Mouse (Mus musculus): ENCODE measurements around the gene Nlgn1. TPM values are rescaled to one million over a fixed set of nuclear protein-coding genes. Genes with fewer than 3 reads are reported as not detected.

Gene Nlgn1
- polyA plus RNA-seq, 1 experiment from 2014 or later = 0.86 TPM

GRCm38 (mm10) chr3:25675069-25675468 lies 657.2 kb downstream of the Nlgn1 start:
- Histone ChIP-seq H3K27me3 (replicated peaks; ENCODE audit: control insufficient read depth, insufficient read depth, low read length) (no peaks in the 10 kb centered on the region), H3K27ac (ENCODE audit: low read depth, low read length) (no peak overlapping the region), H3K36me3 (ENCODE audit: control insufficient read depth, insufficient read depth) (no peaks in the 10 kb centered on the region), H3K9ac (ENCODE audit: low read depth, low read length) (no peak overlapping the region), H3K4me2 (replicated peaks; ENCODE audit: low read depth) (no peak overlapping the region), H3K4me1 (replicated peaks; ENCODE audit: control insufficient read depth, insufficient read depth, low read length) (no peaks in the 10 kb centered on the region), H3K4me3 (ENCODE audit: low read depth, low read length) (no peak overlapping the region), H3K9me3 (ENCODE audit: control insufficient read depth) (no peaks in the 10 kb centered on the region)
- 54% methylated on average over 3 of the region's 3 CpGs for WGBS
- peak; percentile 71 for TF ChIP-seq CTCF (IDR thresholded peaks at IDR 0.05; ENCODE audit: low read depth)
- no peak for ATAC-seq

- TF ChIP-seq CTCF (IDR thresholded peaks at IDR 0.05; ENCODE audit: low read depth) = no peak
- H3K4me1 ChIP-seq (replicated peaks; ENCODE audit: control insufficient read depth, insufficient read depth, low read length) = no peaks in the 10 kb centered on the region
- no peak overlapping the region for H3K4me2 ChIP-seq (replicated peaks; ENCODE audit: low read depth)
- ATAC-seq = no peak
- H3K9me3 ChIP-seq (ENCODE audit: control insufficient read depth) = no peaks in the 10 kb centered on the region
- H3K27ac ChIP-seq (ENCODE audit: low read depth, low read length) = no peak overlapping the region
- no peak overlapping the region for H3K9ac ChIP-seq (ENCODE audit: low read depth, low read length)
- 47% methylated on average over 5 of the region's 5 CpGs for WGBS
- H3K36me3 ChIP-seq (ENCODE audit: control insufficient read depth, insufficient read depth) = no peaks in the 10 kb centered on the region
- H3K27me3 ChIP-seq (replicated peaks; ENCODE audit: control insufficient read depth, insufficient read depth, low read length) = no peaks in the 10 kb centered on the region
- no peak overlapping the region for H3K4me3 ChIP-seq (ENCODE audit: low read depth, low read length)
Measured at GRCm38 (mm10) chr3:25673408-25673807, 658.9 kb downstream of the Nlgn1 start.

- no peak overlapping the region for H3K27ac ChIP-seq (ENCODE audit: low read depth, low read length)
- H3K9me3 ChIP-seq (ENCODE audit: control insufficient read depth) = no peaks in the 10 kb centered on the region
- no peak for TF ChIP-seq CTCF (IDR thresholded peaks at IDR 0.05; ENCODE audit: low read depth)
- no peaks in the 10 kb centered on the region for H3K4me1 ChIP-seq (replicated peaks; ENCODE audit: control insufficient read depth, insufficient read depth, low read length)
- ATAC-seq = no peak
- no peaks in the 10 kb centered on the region for H3K36me3 ChIP-seq (ENCODE audit: control insufficient read depth, insufficient read depth)
- H3K4me2 ChIP-seq (replicated peaks; ENCODE audit: low read depth) = no peak overlapping the region
- H3K4me3 ChIP-seq (ENCODE audit: low read depth, low read length) = no peak overlapping the region
- no peak overlapping the region for H3K9ac ChIP-seq (ENCODE audit: low read depth, low read length)
- H3K27me3 ChIP-seq (replicated peaks; ENCODE audit: control insufficient read depth, insufficient read depth, low read length) = no peaks in the 10 kb centered on the region
- WGBS = 78% methylated on average over 4 of the region's 4 CpGs
Measured at GRCm38 (mm10) chr3:25672779-25673178, 659.5 kb downstream of the Nlgn1 start.

- Histone ChIP-seq H3K4me2 (replicated peaks; ENCODE audit: low read depth) (no peak overlapping the region), H3K27me3 (replicated peaks; ENCODE audit: control insufficient read depth, insufficient read depth, low read length) (no peaks in the 10 kb centered on the region), H3K4me1 (replicated peaks; ENCODE audit: control insufficient read depth, insufficient read depth, low read length) (no peaks in the 10 kb centered on the region), H3K9ac (ENCODE audit: low read depth, low read length) (no peak overlapping the region), H3K36me3 (ENCODE audit: control insufficient read depth, insufficient read depth) (no peaks in the 10 kb centered on the region), H3K4me3 (ENCODE audit: low read depth, low read length) (no peak overlapping the region), H3K9me3 (ENCODE audit: control insufficient read depth) (no peaks in the 10 kb centered on the region), H3K27ac (ENCODE audit: low read depth, low read length) (no peak overlapping the region)
- WGBS = 79% methylated on average over 2 of the region's 2 CpGs
- ATAC-seq = no peak
- no peak for TF ChIP-seq CTCF (IDR thresholded peaks at IDR 0.05; ENCODE audit: low read depth)
Measured at GRCm38 (mm10) chr3:25663464-25663863, 668.8 kb downstream of the Nlgn1 start.

- Histone ChIP-seq H3K27me3 (replicated peaks; ENCODE audit: control insufficient read depth, insufficient read depth, low read length) (no peaks in the 10 kb centered on the region), H3K4me3 (ENCODE audit: low read depth, low read length) (no peak overlapping the region), H3K4me2 (replicated peaks; ENCODE audit: low read depth) (no peak overlapping the region), H3K9me3 (ENCODE audit: control insufficient read depth) (no peaks in the 10 kb centered on the region), H3K36me3 (ENCODE audit: control insufficient read depth, insufficient read depth) (no peaks in the 10 kb centered on the region), H3K4me1 (replicated peaks; ENCODE audit: control insufficient read depth, insufficient read depth, low read length) (no peaks in the 10 kb centered on the region), H3K27ac (ENCODE audit: low read depth, low read length) (no peak overlapping the region), H3K9ac (ENCODE audit: low read depth, low read length) (no peak overlapping the region)
- 90% methylated on average over 3 of the region's 3 CpGs for WGBS
- no peak for ATAC-seq
- TF ChIP-seq CTCF (IDR thresholded peaks at IDR 0.05; ENCODE audit: low read depth) = no peak
Measured at GRCm38 (mm10) chr3:25660285-25660684, 672.0 kb downstream of the Nlgn1 start.

- no peak overlapping the region for H3K4me2 ChIP-seq (replicated peaks; ENCODE audit: low read depth)
- no peaks in the 10 kb centered on the region for H3K4me1 ChIP-seq (replicated peaks; ENCODE audit: control insufficient read depth, insufficient read depth, low read length)
- no peaks in the 10 kb centered on the region for H3K9me3 ChIP-seq (ENCODE audit: control insufficient read depth)
- H3K27me3 ChIP-seq (replicated peaks; ENCODE audit: control insufficient read depth, insufficient read depth, low read length) = no peaks in the 10 kb centered on the region
- no peak overlapping the region for H3K4me3 ChIP-seq (ENCODE audit: low read depth, low read length)
- no peak for ATAC-seq
- WGBS = 90% methylated on average over 14 of the region's 14 CpGs
- no peak overlapping the region for H3K27ac ChIP-seq (ENCODE audit: low read depth, low read length)
- TF ChIP-seq CTCF (IDR thresholded peaks at IDR 0.05; ENCODE audit: low read depth) = no peak
- H3K36me3 ChIP-seq (ENCODE audit: control insufficient read depth, insufficient read depth) = no peaks in the 10 kb centered on the region
- no peak overlapping the region for H3K9ac ChIP-seq (ENCODE audit: low read depth, low read length)
Measured at GRCm38 (mm10) chr3:25658006-25658405, 674.3 kb downstream of the Nlgn1 start.

GRCm38 (mm10) chr3:25657074-25657473 lies 675.2 kb downstream of the Nlgn1 start:
- WGBS = 88% methylated on average over 11 of the region's 11 CpGs
- Histone ChIP-seq H3K36me3 (ENCODE audit: control insufficient read depth, insufficient read depth) (no peaks in the 10 kb centered on the region), H3K9ac (ENCODE audit: low read depth, low read length) (no peak overlapping the region), H3K4me2 (replicated peaks; ENCODE audit: low read depth) (no peak overlapping the region), H3K4me1 (replicated peaks; ENCODE audit: control insufficient read depth, insufficient read depth, low read length) (no peaks in the 10 kb centered on the region), H3K27ac (ENCODE audit: low read depth, low read length) (no peak overlapping the region), H3K27me3 (replicated peaks; ENCODE audit: control insufficient read depth, insufficient read depth, low read length) (no peaks in the 10 kb centered on the region), H3K9me3 (ENCODE audit: control insufficient read depth) (no peaks in the 10 kb centered on the region), H3K4me3 (ENCODE audit: low read depth, low read length) (no peak overlapping the region)
- no peak for ATAC-seq
- TF ChIP-seq CTCF (IDR thresholded peaks at IDR 0.05; ENCODE audit: low read depth) = no peak

Data from intestine, postnatal 0 days (tissue).